Mouse (Mus musculus) olfactory bulb, adult 2 months (tissue): ENCODE results near the gene Pde8a.

Source experiments
- CTCF ChIP-seq: fragments of 200-500 bp; IDR thresholded peaks from 2 replicates; pipeline ENCODE4 v1.5.1; 2012; ENCODE audit warnings: low read depth, mild to moderate bottlenecking, low read length, moderate library complexity; ENCODE audit not compliant: insufficient read depth
- POLR2A ChIP-seq: fragments of 200-500 bp; IDR thresholded peaks from 2 replicates; pipeline ENCODE4 v1.6.1; 2012; ENCODE audit warnings: mild to moderate bottlenecking, low read depth, low read length, moderate library complexity; ENCODE audit not compliant: insufficient read depth

- TF ChIP-seq CTCF = no peak
- no peak for TF ChIP-seq POLR2A
Observed at GRCm38 (mm10) chr7:81309247-81309646, 95.9 kb downstream of the Pde8a start.
